Mouse (Mus musculus): ENCODE measurements around the gene Acbd4.

The Acbd4 gene

DNA sequence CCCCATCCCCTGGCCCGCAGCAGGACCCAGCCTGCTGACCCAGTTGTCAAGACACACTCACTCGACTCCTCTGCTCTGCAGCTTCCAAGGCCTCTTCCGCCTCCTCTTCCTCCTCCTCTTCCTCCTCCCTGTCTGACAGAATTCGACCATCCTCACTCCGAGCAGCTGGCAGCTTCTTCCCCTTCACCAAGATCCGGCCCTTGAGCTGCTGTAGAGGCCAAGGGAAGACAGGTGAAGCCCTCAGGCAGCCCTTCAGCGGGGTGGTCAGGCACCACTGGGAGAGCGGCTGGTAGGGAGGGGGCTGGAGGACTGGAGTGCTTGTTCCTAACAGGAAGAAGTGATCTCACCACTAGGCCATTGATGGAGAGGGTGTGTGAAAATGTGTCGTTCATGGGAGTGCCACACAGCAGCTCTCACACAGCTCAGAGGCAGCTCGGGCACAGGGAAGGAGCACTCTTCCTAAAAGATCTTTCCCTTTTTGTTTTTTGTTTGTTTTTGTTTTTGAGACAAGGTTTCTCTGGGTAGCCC is 26.6 kb upstream of the Acbd4 start:
- CTCF ChIA-PET, result interaction anchor here in 2 of 4 experiments (0.6 to 1.1 kb wide), 5 partner anchors 57 to 1027 kb away, joined by 3 to 6 read pairs (median 4); no protein-coding TSS in a partner anchor
- POLR2A ChIA-PET, result interaction anchor here in 3 of 4 experiments (0.5 to 2.6 kb wide), 14 partner anchors 8 to 980 kb away, joined by 3 to 15 read pairs (median 4); partner anchors contain the start of genes Hexim1 (in 3 of the 3), Acbd4 (in 2 of the 3), Kif18b (in 1 of the 3) and Plcd3 (in 1 of the 3)

GRCm38 (mm10) chr11:103076010-103076409 is 25.5 kb upstream of the Acbd4 start:
- CTCF ChIA-PET, result no interaction called here
- POLR2A ChIA-PET, result interaction anchor here in 2 of 4 experiments (0.8 to 2.1 kb wide), 4 partner anchors 9 to 39 kb away, joined by 3 to 15 read pairs (median 4); partner anchors contain the start of gene Hexim1 (in 1 of the 2)

GRCm38 (mm10) chr11:103076581-103076980 is 24.9 kb upstream of the Acbd4 start:
- ChIA-PET CTCF (no interaction called here), POLR2A (interaction anchor here in 2 of 4 experiments (0.8 to 1.4 kb wide), 2 partner anchors 8 to 14 kb away, joined by 3 to 5 read pairs; no protein-coding TSS in a partner anchor)

DNA sequence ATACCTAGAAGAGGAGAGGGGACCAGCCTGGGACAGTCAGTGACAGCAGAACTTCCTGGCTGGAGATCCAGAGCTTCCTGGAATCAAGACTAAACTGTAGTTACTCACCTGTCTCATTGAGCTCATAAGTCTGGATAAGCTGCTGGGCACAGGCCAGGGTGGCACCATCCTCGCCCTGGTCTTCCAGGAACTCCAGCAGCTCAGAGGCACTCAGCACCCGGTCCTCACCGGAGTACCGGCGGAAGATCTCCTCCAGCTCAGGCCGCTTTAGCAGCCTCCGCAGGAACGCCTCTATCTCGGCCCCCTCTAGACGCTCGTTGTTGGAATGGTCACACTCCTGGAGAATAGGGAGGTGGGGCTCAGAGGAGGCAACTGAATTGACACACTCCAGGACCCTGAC is 23.4 kb upstream of the Acbd4 start:
- ChIA-PET POLR2A (interaction anchor here in 2 of 4 experiments (0.8 to 4.5 kb wide), 8 partner anchors 10 to 131 kb away, joined by 3 to 19 read pairs (median 5); partner anchors contain the start of genes Acbd4 (in 1 of the 2), C1ql1 (in 1 of the 2), Hexim1 (in 1 of the 2) and Plcd3 (in 1 of the 2)), CTCF (interaction anchor here in 3 of 4 experiments (0.5 to 1.3 kb wide), 5 partner anchors 16 to 294 kb away, joined by 3 to 7 read pairs (median 4); no protein-coding TSS in a partner anchor)

DNA sequence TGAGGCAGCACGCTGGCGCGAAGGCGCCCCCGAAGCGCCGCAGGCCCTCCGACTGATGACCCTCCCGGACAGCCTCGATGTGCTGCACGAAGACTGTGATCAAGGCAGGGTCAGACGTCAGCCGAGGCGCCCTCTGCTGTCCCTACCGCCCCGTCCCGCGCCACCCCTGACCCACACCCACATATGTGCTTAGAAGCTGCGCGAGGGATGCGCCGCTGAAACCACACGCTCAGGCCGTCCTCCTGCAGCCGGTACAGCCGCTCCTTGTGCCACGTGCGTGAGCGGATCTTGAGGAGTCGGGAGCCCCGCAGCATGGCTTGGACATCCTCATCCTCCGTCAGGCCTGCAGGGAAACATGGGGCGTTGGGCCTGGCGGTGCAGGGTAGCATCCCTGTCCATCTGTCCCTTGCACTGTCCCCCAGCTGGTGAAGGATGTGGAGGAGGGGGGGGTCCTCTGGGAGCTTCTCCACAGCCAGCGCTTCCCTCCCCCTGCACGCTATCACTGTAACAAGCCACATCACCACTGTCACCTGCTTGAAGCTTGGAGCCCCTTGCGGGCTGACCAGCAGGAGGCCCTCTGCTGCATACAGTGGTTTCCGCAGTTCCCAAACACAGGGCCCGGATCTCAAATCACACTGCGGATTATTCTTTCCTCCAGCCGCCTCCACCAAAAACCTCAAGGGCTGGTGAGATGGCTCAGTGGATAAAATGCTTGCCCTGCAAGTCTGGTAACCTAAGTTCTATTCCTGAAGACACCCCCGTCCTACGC is 21.0 kb upstream of the Acbd4 start:
- ChIA-PET CTCF (interaction anchor here in 3 of 4 experiments (0.6 to 4.4 kb wide), 16 partner anchors 12 to 559 kb away, joined by 3 to 52 read pairs (median 4); partner anchors contain the start of genes Acbd4 (in 2 of the 3) and Plcd3 (in 2 of the 3)), POLR2A (interaction anchor here (0.6 to 5.1 kb wide), 26 partner anchors 12 to 332 kb away, joined by 3 to 57 read pairs (median 4); partner anchors contain the start of genes Hexim1 (in 3 of the 4), Acbd4 (in 2 of the 4), Plcd3 (in 2 of the 4) and Kif18b (in 1 of the 4))

DNA sequence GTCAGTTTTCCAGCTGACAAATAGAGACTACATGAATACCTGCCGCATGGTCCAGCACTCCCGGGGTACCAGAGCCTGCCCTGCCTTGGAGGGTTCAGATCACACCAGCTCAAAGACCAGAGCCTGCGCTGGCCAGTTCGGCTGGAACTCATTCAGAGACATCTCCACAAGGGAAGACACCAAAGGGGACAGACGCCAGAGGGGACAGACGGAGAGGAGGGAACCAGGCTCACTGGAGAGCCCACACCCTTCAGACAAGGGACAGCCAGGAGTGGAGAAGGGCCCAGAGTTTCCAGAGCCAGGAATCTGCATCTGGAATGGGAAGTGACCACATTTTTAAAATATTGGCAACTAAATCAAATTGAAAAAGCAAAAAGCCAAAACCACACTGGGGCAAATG is 19.9 kb upstream of the Acbd4 start:
- POLR2A ChIA-PET, result interaction anchor here in 3 of 4 experiments (0.9 to 5.1 kb wide), 15 partner anchors 12 to 51 kb away, joined by 3 to 57 read pairs (median 7); partner anchors contain the start of genes Hexim1 (in 2 of the 3), Acbd4 (in 1 of the 3) and Plcd3 (in 1 of the 3)
- CTCF ChIA-PET, result interaction anchor here in 1 of 4 experiments (0.5 to 4.4 kb wide), 7 partner anchors 13 to 502 kb away, joined by 3 to 52 read pairs (median 3); partner anchors contain the start of genes Acbd4 and Plcd3

DNA sequence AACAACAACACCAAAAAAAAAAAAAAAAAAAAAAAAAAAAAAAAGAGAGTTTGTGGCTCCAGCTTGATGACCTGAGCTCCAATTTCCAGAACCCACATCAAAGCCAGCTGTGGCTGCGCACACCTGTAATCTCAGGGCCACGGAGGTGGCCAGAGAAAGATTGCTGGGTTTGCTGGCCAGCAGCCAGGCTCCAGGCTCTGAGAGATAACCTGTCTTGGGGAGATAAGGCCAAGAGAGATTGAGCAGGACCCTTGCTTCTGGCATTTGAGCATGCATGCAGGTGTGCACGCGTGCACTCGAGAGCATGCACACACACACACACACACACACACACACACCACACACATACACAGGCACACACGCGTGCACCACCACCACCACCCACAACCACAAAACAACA is 8.2 kb upstream of the Acbd4 start:
- POLR2A ChIA-PET, result interaction anchor here in 3 of 4 experiments (0.7 to 5.7 kb wide), 17 partner anchors 9 to 1502 kb away, joined by 3 to 57 read pairs (median 6); partner anchors contain the start of genes Hexim1 (in 3 of the 3), Acbd4 (in 1 of the 3) and Plcd3 (in 1 of the 3)
- CTCF ChIA-PET, result interaction anchor here (0.6 to 4.7 kb wide), 7 partner anchors 8 to 1177 kb away, joined by 3 to 52 read pairs (median 4); partner anchors contain the start of genes Acbd4 (in 1 of the 4) and Plcd3 (in 1 of the 4)

DNA sequence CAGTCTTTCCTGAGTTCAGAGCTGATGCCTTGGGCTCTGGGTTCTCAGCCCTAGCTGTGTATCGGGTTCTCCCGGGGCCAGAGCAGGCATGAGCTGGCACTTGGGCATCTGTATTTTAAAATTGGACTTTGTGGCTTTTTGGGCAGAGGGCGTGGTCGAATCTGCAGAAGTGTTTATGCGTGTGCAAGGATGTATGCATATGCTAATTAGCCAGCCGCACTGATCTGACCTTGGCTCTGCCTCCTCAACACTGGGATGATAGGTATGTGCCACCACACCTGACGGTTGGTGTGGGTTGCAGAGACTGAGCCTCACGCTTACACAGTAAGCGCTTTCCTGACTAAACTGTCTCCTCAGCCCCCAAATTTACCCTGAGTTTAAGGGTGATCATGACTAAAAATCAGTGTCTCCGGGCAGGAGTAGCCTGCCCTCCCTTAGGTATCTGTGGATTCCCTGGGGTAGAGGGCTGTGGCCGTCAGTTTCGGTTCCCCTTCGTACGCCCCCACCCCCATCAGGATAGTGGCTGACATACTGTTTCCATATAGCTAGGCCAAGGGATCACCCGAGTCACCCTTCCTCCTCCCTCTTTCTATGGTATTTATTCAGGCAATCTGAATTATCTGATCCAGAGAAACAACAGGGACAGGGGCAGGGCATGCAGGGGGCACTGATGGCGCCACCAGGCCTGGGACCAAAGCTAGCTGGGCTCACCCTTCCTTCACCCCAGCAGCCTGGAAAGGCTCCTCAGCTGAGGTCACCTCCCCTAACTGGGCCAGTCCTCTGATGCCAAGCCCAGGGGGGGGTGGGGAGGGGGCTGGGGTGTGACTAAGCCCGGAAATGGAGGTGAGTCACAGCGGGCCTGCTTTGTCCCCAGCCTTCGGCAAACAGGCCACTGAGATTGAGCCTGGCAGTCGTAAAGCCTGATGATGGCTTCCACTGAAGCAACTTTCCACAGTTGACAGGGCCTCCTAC is 7.3 kb upstream of the Acbd4 start:
- CTCF ChIA-PET, result interaction anchor here in 3 of 4 experiments (0.5 to 4.7 kb wide), 10 partner anchors 7 to 319 kb away, joined by 3 to 52 read pairs (median 4); partner anchors contain the start of genes Acbd4 (in 1 of the 3) and Plcd3 (in 1 of the 3)
- POLR2A ChIA-PET, result interaction anchor here in 3 of 4 experiments (0.6 to 5.7 kb wide), 24 partner anchors 8 to 1503 kb away, joined by 3 to 57 read pairs (median 4); partner anchors contain the start of genes Hexim1 (in 3 of the 3), Acbd4 (in 1 of the 3) and Plcd3 (in 1 of the 3)

DNA sequence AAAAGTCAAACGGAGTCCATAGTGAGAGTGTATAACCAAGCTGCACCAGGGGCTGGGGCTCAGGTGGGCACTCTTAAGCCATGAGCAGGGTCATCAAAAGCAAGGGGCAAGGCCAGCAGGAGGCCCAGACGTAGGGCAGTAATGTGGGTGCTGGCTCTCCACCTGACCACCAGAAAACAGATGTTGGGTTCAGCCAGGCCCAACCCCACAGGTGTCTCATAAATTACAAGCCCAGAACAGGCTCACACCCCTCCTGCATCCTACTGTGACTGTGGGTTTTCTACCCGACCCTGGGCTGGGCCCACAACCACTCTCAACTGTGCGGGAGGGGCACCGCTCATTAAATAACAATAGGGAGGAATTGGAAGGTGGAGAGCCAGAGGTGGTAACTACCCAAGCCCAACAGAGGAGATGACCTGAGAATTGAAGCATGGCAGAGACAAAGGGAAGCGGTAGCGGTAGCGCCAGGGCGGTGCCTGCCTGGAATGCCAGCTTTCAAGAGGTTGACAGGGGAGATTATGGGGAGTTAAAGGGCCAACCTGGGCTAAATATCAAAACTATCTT is 6.3 kb upstream of the Acbd4 start:
- CTCF ChIA-PET, result interaction anchor here in 1 of 4 experiments (1.0 to 4.7 kb wide), 3 partner anchors 8 to 64 kb away, joined by 5 to 52 read pairs (median 17); no protein-coding TSS in a partner anchor
- POLR2A ChIA-PET, result interaction anchor here in 3 of 4 experiments (0.6 to 5.7 kb wide), 9 partner anchors 14 to 69 kb away, joined by 3 to 56 read pairs (median 9); partner anchors contain the start of gene Hexim1 (in 3 of the 3)

- ChIA-PET POLR2A (interaction anchor here in 2 of 4 experiments (0.6 to 5.7 kb wide), 7 partner anchors 14 to 69 kb away, joined by 3 to 56 read pairs (median 9); partner anchors contain the start of gene Hexim1 (in 2 of the 2)), CTCF (interaction anchor here in 2 of 4 experiments (0.6 to 4.7 kb wide), 3 partner anchors 14 to 1066 kb away, joined by 3 to 52 read pairs (median 5); no protein-coding TSS in a partner anchor)
Measured at GRCm38 (mm10) chr11:103095801-103096200, 5.7 kb upstream of the Acbd4 start.

GRCm38 (mm10) chr11:103096979-103097894 is 4.2 kb upstream of the Acbd4 start:
- ChIA-PET POLR2A (interaction anchor here in 3 of 4 experiments (0.5 to 5.7 kb wide), 11 partner anchors 17 to 173 kb away, joined by 3 to 56 read pairs (median 3); partner anchors contain the start of genes Dcakd (in 1 of the 3), Hexim1 (in 1 of the 3), Hexim2 (in 1 of the 3) and Kif18b (in 1 of the 3)), CTCF (interaction anchor here in 1 of 4 experiments (0.6 to 1.0 kb wide), 2 partner anchors 8 to 204 kb away, joined by 3 read pairs; no protein-coding TSS in a partner anchor)

GRCm38 (mm10) chr11:103098531-103099190 is 2.8 kb upstream of the Acbd4 start:
- CTCF ChIA-PET, result interaction anchor here in 3 of 4 experiments (0.6 to 1.1 kb wide), 3 partner anchors 60 to 173 kb away, joined by 3 to 5 read pairs (median 3); no protein-coding TSS in a partner anchor
- POLR2A ChIA-PET, result interaction anchor here in 3 of 4 experiments (0.6 to 21.5 kb wide), 9 partner anchors 16 to 357 kb away, joined by 3 to 1644 read pairs (median 4); partner anchors contain the start of genes Hexim1 (in 3 of the 3), Hexim2 (in 2 of the 3) and Kif18b (in 1 of the 3)

GRCm38 (mm10) chr11:103099352-103099940 is 2.0 kb upstream of the Acbd4 start:
- CTCF ChIA-PET, result interaction anchor here (0.6 to 1.4 kb wide), 7 partner anchors 33 to 172 kb away, joined by 3 to 8 read pairs (median 3); no protein-coding TSS in a partner anchor
- POLR2A ChIA-PET, result interaction anchor here (0.7 to 21.5 kb wide), 14 partner anchors 15 to 174 kb away, joined by 3 to 1644 read pairs (median 4); partner anchors contain the start of genes Hexim1 (in 4 of the 4), Hexim2 (in 2 of the 4) and Kif18b (in 1 of the 4)

- ChIA-PET POLR2A (interaction anchor here (0.6 to 21.5 kb wide), 16 partner anchors 14 to 239 kb away, joined by 3 to 1644 read pairs (median 21); partner anchors contain the start of genes Hexim1 (in 4 of the 4) and Hexim2 (in 2 of the 4)), CTCF (interaction anchor here (0.5 to 5.8 kb wide), 12 partner anchors 12 to 1045 kb away, joined by 3 to 87 read pairs (median 4); partner anchors contain the start of gene Hexim1 (in 1 of the 4))
Measured at GRCm38 (mm10) chr11:103100361-103100760, 1.1 kb upstream of the Acbd4 start.
